ENCODE assay signal across 12 mouse cellular contexts in the genomic region with DNA sequence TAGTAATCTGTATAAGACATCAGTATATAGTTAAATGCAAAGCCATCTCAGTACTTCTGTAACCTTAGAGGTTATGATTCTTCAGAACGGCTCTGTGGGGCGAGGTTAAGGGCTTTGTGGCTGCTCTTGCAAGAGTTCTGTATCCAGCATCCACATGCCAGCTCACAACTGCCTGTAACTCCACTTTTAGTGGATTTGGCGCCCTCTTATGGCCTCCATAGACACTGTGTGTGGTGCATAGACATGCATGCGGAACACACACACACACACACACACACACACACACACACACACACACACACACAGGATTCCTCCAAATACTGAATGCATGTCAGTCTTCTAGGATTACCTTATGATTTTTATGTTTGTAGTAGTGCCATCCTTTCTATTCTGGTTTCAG. TPM values are rescaled to one million over a fixed set of nuclear protein-coding genes. Genes with fewer than 3 reads are reported as not detected.
DNase-seq lines count a peak whose midpoint lies in the region; ATAC-seq and TF ChIP-seq lines count a peak whose summit lies in the region.
"Had no signal": no experiment of that assay in that cellular context is flagged by ENCODE, and none has a peak within 500 bp of the region (broad histone marks: within the 10 kb centered on the region; RNA-seq: fewer than 3 reads in every experiment).

No protein-coding gene starts in this region.

- H3K4me3 ChIP-seq in cerebellum, adult 2 months (replicated peaks; ENCODE audit: insufficient read depth, low read depth, low read length) = no peak overlapping the region
- no peak overlapping the region for H3K4me3 ChIP-seq in midbrain, postnatal 0 days (ENCODE audit: low read depth, low read length)
- no peak overlapping the region for H3K4me3 ChIP-seq in midbrain, embryonic 10.5 days
- no peak overlapping the region for H3K4me3 ChIP-seq in liver, embryonic 13.5 days (replicated peaks)
- H3K4me3 ChIP-seq: embryonic facial prominence, embryonic 15.5 days; myocyte had no signal

- no peak for ATAC-seq in midbrain, postnatal 0 days (ENCODE audit: low FRiP score)
- ATAC-seq in liver, embryonic 13.5 days (ENCODE audit: low read depth) = peak; percentile 62

- H3K36me3 ChIP-seq in midbrain, postnatal 0 days (ENCODE audit: insufficient read depth, low read length) = peaks cover 4% of the 10 kb centered on the region; the same call in 1 of the 2 replicates
- H3K36me3 ChIP-seq in midbrain, embryonic 10.5 days = peaks cover 7% of the 10 kb centered on the region; the same call in 1 of the 2 replicates
- H3K36me3 ChIP-seq in liver, embryonic 13.5 days = peaks cover 23% of the 10 kb centered on the region

- no peak overlapping the region for H3K27ac ChIP-seq in cerebellum, adult 2 months (ENCODE audit: insufficient read depth, low read length)
- H3K27ac ChIP-seq in midbrain, postnatal 0 days (ENCODE audit: low read depth, low read length) = no peak overlapping the region
- H3K27ac ChIP-seq in midbrain, embryonic 10.5 days (replicated peaks) = no peak overlapping the region
- no peak overlapping the region for H3K27ac ChIP-seq in liver, embryonic 13.5 days
- H3K27ac ChIP-seq: embryonic facial prominence, embryonic 15.5 days had no signal

- no peaks in the 10 kb centered on the region for H3K27me3 ChIP-seq in cerebellum, adult 2 months (ENCODE audit: control insufficient read depth, insufficient read depth, low read length)
- no peaks in the 10 kb centered on the region for H3K27me3 ChIP-seq in midbrain, postnatal 0 days (ENCODE audit: insufficient read depth, low read length)
- no peaks in the 10 kb centered on the region for H3K27me3 ChIP-seq in midbrain, embryonic 10.5 days (ENCODE audit: low read depth, poor library complexity, severe bottlenecking)
- no peaks in the 10 kb centered on the region for H3K27me3 ChIP-seq in liver, embryonic 13.5 days
- H3K27me3 ChIP-seq: embryonic facial prominence, embryonic 15.5 days had no signal

- TF ChIP-seq POLR2A in cerebellum, adult 2 months (IDR thresholded peaks at IDR 0.05; ENCODE audit: borderline replicate concordance, insufficient read depth, low read length) = no peak

- H3K9ac ChIP-seq in midbrain, postnatal 0 days (replicated peaks; ENCODE audit: low read length, poor library complexity, severe bottlenecking) = no peak overlapping the region
- H3K9ac ChIP-seq in liver, embryonic 13.5 days = no peak overlapping the region
- H3K9ac ChIP-seq: embryonic facial prominence, embryonic 15.5 days had no signal

- peaks cover 13% of the 10 kb centered on the region for H3K4me1 ChIP-seq in cerebellum, adult 2 months (ENCODE audit: control insufficient read depth, insufficient read depth, low read length)
- no peaks in the 10 kb centered on the region for H3K4me1 ChIP-seq in midbrain, postnatal 0 days (ENCODE audit: insufficient read depth, low read length)
- H3K4me1 ChIP-seq in midbrain, embryonic 10.5 days = no peaks in the 10 kb centered on the region
- H3K4me1 ChIP-seq in liver, embryonic 13.5 days (replicated peaks) = peaks cover 43% of the 10 kb centered on the region
- H3K4me1 ChIP-seq: embryonic facial prominence, embryonic 15.5 days had no signal

- no peak for DNase-seq in cerebellum, adult 2 months
- no peak for DNase-seq in cerebellum, postnatal 4 days (ENCODE audit: low spot score in 2 of 2)
- no peak for DNase-seq in midbrain, postnatal 0 days (ENCODE audit: low spot score)
- no peak for DNase-seq in midbrain, embryonic 10.5 days (ENCODE audit: low spot score)
- no peak for DNase-seq in liver, embryonic 13.5 days
- DNase-seq in thymus, postnatal 25 days = peak; percentile 45
- DNase-seq in layer of hippocampus, adult 9-10 months (ENCODE audit: low spot score) = no peak
- no peak for DNase-seq in cerebellum, adult 11-12 months

- 89% methylated on average over 4 of the region's 4 CpGs for WGBS in cerebellum, adult 2 months
- 85% methylated on average over 4 of the region's 4 CpGs for WGBS in midbrain, postnatal 0 days
- WGBS in midbrain, embryonic 10.5 days = 76% methylated on average over 4 of the region's 4 CpGs
- 66% methylated on average over 4 of the region's 4 CpGs for WGBS in liver, embryonic 13.5 days (ENCODE audit: insufficient replicate concordance)

- H3K9me3 ChIP-seq in midbrain, postnatal 0 days (ENCODE audit: low read length) = no peaks in the 10 kb centered on the region
- H3K9me3 ChIP-seq in midbrain, embryonic 10.5 days (replicated peaks) = no peaks in the 10 kb centered on the region
- H3K9me3 ChIP-seq in liver, embryonic 13.5 days (replicated peaks) = no peaks in the 10 kb centered on the region
- H3K9me3 ChIP-seq: embryonic facial prominence, embryonic 15.5 days had no signal

- no peak overlapping the region for H3K4me2 ChIP-seq in midbrain, postnatal 0 days (ENCODE audit: low read depth, low read length, poor library complexity, severe bottlenecking)
- no peak overlapping the region for H3K4me2 ChIP-seq in liver, embryonic 13.5 days
- H3K4me2 ChIP-seq: embryonic facial prominence, embryonic 15.5 days had no signal

- TF ChIP-seq CTCF in cerebellum, adult 2 months (IDR thresholded peaks at IDR 0.05; ENCODE audit: borderline replicate concordance, insufficient read depth, low read depth, low read length) = 0 out of 2 replicates have a peak, but pooled peaks have one; percentile 8
- TF ChIP-seq CTCF in midbrain, postnatal 0 days (IDR thresholded peaks at IDR 0.05) = peak; percentile 53

RNA-seq across cellular contexts. Expression of gene Vps13c, which starts 11.0 kb away (rescaled TPM):
- polyA plus RNA-seq in cerebellum, adult 2 months (2012; rRNA removed) = 45.6 and 46.5 TPM in 2 replicates
- 31.5 and 42.8 TPM in 2 replicates for total RNA-seq in midbrain, postnatal 0 days (2014; rRNA removed)
- polyA plus RNA-seq in midbrain, postnatal 0 days (2015; fragmentation: Nextera tagmentation; extraction: Ambion mirVana) = 6.8 and 8.4 TPM in 2 replicates
- 4.0 and 5.1 TPM in 2 replicates for polyA plus RNA-seq in midbrain, embryonic 10.5 days (2016; fragmentation: Nextera tagmentation; extraction: Ambion mirVana)
- polyA plus RNA-seq in liver, embryonic 13.5 days (2015; fragmentation: Nextera tagmentation; extraction: Ambion mirVana) = 6.5 and 7.2 TPM in 2 replicates

RNA-seq across cellular contexts. Expression of gene C2cd4a, which starts 19.0 kb away (rescaled TPM):
- polyA plus RNA-seq in cerebellum, adult 2 months (2012; rRNA removed) = 0.07 and 0.10 TPM in 2 replicates
- total RNA-seq in midbrain, postnatal 0 days (2014; rRNA removed) = 0.71 and 0.99 TPM in 2 replicates
- 0.68 and 0.70 TPM in 2 replicates for polyA plus RNA-seq in midbrain, postnatal 0 days (2015; fragmentation: Nextera tagmentation; extraction: Ambion mirVana)
- not detected in 2 replicates for polyA plus RNA-seq in midbrain, embryonic 10.5 days (2016; fragmentation: Nextera tagmentation; extraction: Ambion mirVana)
- 3.4 and 4.2 TPM in 2 replicates for polyA plus RNA-seq in liver, embryonic 13.5 days (2015; fragmentation: Nextera tagmentation; extraction: Ambion mirVana)
- total RNA-seq: heart, postnatal 14 days; left cerebral cortex, postnatal 25 days had no signal
- polyA plus RNA-seq: myocyte had no signal
